In genomic region chr2:165512870-165513600, GRCm38 (mm10) we compare ENCODE assay signal across 10 mouse cellular contexts. TPM values are rescaled to one million over a fixed set of nuclear protein-coding genes. Genes with fewer than 3 reads are reported as not detected.
A peak's percentile ranks its signal among the peaks of the same experiment; 100 is the strongest.
DNase-seq lines count a peak whose midpoint lies in the region; ATAC-seq and TF ChIP-seq lines count a peak whose summit lies in the region.
"Had no signal": no experiment of that assay in that cellular context is flagged by ENCODE, and none has a peak within 500 bp of the region (broad histone marks: within the 10 kb centered on the region; RNA-seq: fewer than 3 reads in every experiment).

No protein-coding gene starts in this region.

- peak overlapping the region; percentile 24; the same call in 1 of the 2 replicates for H3K4me2 ChIP-seq in limb, embryonic 12.5 days

- TF ChIP-seq CTCF in cerebellum, adult 2 months (IDR thresholded peaks at IDR 0.05; ENCODE audit: borderline replicate concordance, insufficient read depth, low read depth, low read length) = no peak

- H3K9ac ChIP-seq in limb, embryonic 12.5 days (replicated peaks) = no peak overlapping the region

- 36% methylated on average over 11 of the region's 11 CpGs for WGBS in limb, embryonic 12.5 days
- 49% methylated on average over 11 of the region's 11 CpGs for WGBS in limb, embryonic 10.5 days
- WGBS in cerebellum, adult 2 months = 17% methylated on average over 11 of the region's 11 CpGs

- no peak for ATAC-seq in limb, embryonic 12.5 days (ENCODE audit: insufficient number of reproducible peaks, insufficient read depth, low FRiP score, low TSS enrichment, low read depth)
- ATAC-seq: Patski had no signal

- no peak for DNase-seq in limb, embryonic 10.5 days (ENCODE audit: low spot score)
- DNase-seq in embryo, embryonic 11 days = peak; percentile 56
- peak; percentile 53 to 79 for DNase-seq in kidney, adult 8-10 months
- DNase-seq in retina, embryonic 14.5 days (ENCODE audit: low spot score) = peak; percentile 57
- DNase-seq in layer of hippocampus, postnatal 36 days = no peak
- DNase-seq in thymus, postnatal 4 days = no peak
- no peak for DNase-seq in cerebellum, adult 2 months

- peaks cover 8% of the 10 kb centered on the region for H3K27me3 ChIP-seq in limb, embryonic 12.5 days
- peaks cover 19% of the 10 kb centered on the region for H3K27me3 ChIP-seq in limb, embryonic 10.5 days (ENCODE audit: low read depth, poor library complexity, severe bottlenecking)
- no peaks in the 10 kb centered on the region for H3K27me3 ChIP-seq in cerebellum, adult 2 months (ENCODE audit: control insufficient read depth, insufficient read depth, low read length)
- H3K27me3 ChIP-seq: Patski had no signal

- H3K27ac ChIP-seq in limb, embryonic 12.5 days = no peak overlapping the region
- H3K27ac ChIP-seq in limb, embryonic 10.5 days = no peak overlapping the region
- no peak overlapping the region for H3K27ac ChIP-seq in cerebellum, adult 2 months (ENCODE audit: insufficient read depth, low read length)

- TF ChIP-seq POLR2A in cerebellum, adult 2 months (IDR thresholded peaks at IDR 0.05; ENCODE audit: borderline replicate concordance, insufficient read depth, low read length) = no peak

- H3K9me3 ChIP-seq in limb, embryonic 12.5 days = no peaks in the 10 kb centered on the region
- H3K9me3 ChIP-seq in limb, embryonic 10.5 days (replicated peaks) = no peaks in the 10 kb centered on the region
- H3K9me3 ChIP-seq: megakaryocyte, embryonic 14.5 days had no signal

- H3K4me3 ChIP-seq in limb, embryonic 12.5 days (replicated peaks) = no peak overlapping the region
- H3K4me3 ChIP-seq in limb, embryonic 10.5 days = no peak overlapping the region
- H3K4me3 ChIP-seq in cerebellum, adult 2 months (replicated peaks; ENCODE audit: insufficient read depth, low read depth, low read length) = no peak overlapping the region
- H3K4me3 ChIP-seq: megakaryocyte, embryonic 14.5 days had no signal

- H3K4me1 ChIP-seq in limb, embryonic 12.5 days (replicated peaks) = peaks cover 28% of the 10 kb centered on the region
- H3K4me1 ChIP-seq in limb, embryonic 10.5 days = peaks cover 35% of the 10 kb centered on the region
- no peaks in the 10 kb centered on the region for H3K4me1 ChIP-seq in cerebellum, adult 2 months (ENCODE audit: control insufficient read depth, insufficient read depth, low read length)
- H3K4me1 ChIP-seq: megakaryocyte, embryonic 14.5 days had no signal

- peaks cover 8% of the 10 kb centered on the region; the same call in 1 of the 2 replicates for H3K36me3 ChIP-seq in limb, embryonic 12.5 days
- no peaks in the 10 kb centered on the region for H3K36me3 ChIP-seq in limb, embryonic 10.5 days

RNA-seq across cellular contexts. Expression of gene Slc2a10, which starts 9.4 kb away (rescaled TPM):
- polyA plus RNA-seq in limb, embryonic 12.5 days (2016; fragmentation: Nextera tagmentation; extraction: Ambion mirVana) = 6.3 and 7.1 TPM in 2 replicates
- 3.0 and 4.6 TPM in 2 replicates for polyA plus RNA-seq in limb, embryonic 10.5 days (2016; fragmentation: Nextera tagmentation; extraction: Ambion mirVana)
- under 1 TPM; 0.48 to 0.67 TPM for total RNA-seq in layer of hippocampus, postnatal 36 days (2021)
- 2.3 TPM in 2 replicates for polyA plus RNA-seq in cerebellum, adult 2 months (2012; rRNA removed)
- polyA plus RNA-seq: Patski had no signal

RNA-seq across cellular contexts. Expression of gene Trp53rka, which starts 19.9 kb away (rescaled TPM):
- 52.3 and 57.7 TPM in 2 replicates for polyA plus RNA-seq in limb, embryonic 12.5 days (2016; fragmentation: Nextera tagmentation; extraction: Ambion mirVana)
- 55.9 and 56.1 TPM in 2 replicates for polyA plus RNA-seq in limb, embryonic 10.5 days (2016; fragmentation: Nextera tagmentation; extraction: Ambion mirVana)
- total RNA-seq in layer of hippocampus, postnatal 36 days (2021) = 10 to 100 TPM; 19.4 TPM
- 27.5 and 27.7 TPM in 2 replicates for polyA plus RNA-seq in cerebellum, adult 2 months (2012; rRNA removed)

RNA-seq across cellular contexts. Expression of gene Slc13a3, which starts 40.0 kb away (rescaled TPM):
- 0.06 TPM in 1 of 2 replicates, not detected in the other for polyA plus RNA-seq in limb, embryonic 12.5 days (2016; fragmentation: Nextera tagmentation; extraction: Ambion mirVana)
- 0.24 TPM in 1 of 2 replicates, not detected in the other for polyA plus RNA-seq in limb, embryonic 10.5 days (2016; fragmentation: Nextera tagmentation; extraction: Ambion mirVana)
- total RNA-seq in layer of hippocampus, postnatal 36 days (2021) = 10 to 100 TPM in 1 of 2 experiments, 1 to 10 TPM in 1; 6.9 to 10.7 TPM
- polyA plus RNA-seq in cerebellum, adult 2 months (2012; rRNA removed) = 21.6 and 22.3 TPM in 2 replicates

Comparison
In these comparisons a context has a peak if more than half of its experiments do, and no peak if none do; other contexts are left out.
1. DNase-seq: peak in embryo, embryonic 11 days (single experiment), kidney, adult 8-10 months (2 of 2) and retina, embryonic 14.5 days (single experiment); none in limb, embryonic 10.5 days (single experiment), layer of hippocampus, postnatal 36 days (0 of 2), thymus, postnatal 4 days (single experiment) and cerebellum, adult 2 months (0 of 2).
2. RNA of gene Slc13a3, which starts 40.0 kb away (polyA plus RNA-seq): 21.6 to 22.3 TPM in cerebellum, adult 2 months; 0.06 TPM in limb, embryonic 12.5 days and 0.24 TPM in limb, embryonic 10.5 days; every median in the first group is over 10 times any median in the second.